Mouse (Mus musculus): ENCODE data around the gene Xrcc3. TPM values are rescaled to one million over a fixed set of nuclear protein-coding genes. Genes with fewer than 3 reads are reported as not detected.

The Xrcc3 gene
- polyA plus RNA-seq (2017; shearing (Covaris generic)), result 2.9 TPM

DNA sequence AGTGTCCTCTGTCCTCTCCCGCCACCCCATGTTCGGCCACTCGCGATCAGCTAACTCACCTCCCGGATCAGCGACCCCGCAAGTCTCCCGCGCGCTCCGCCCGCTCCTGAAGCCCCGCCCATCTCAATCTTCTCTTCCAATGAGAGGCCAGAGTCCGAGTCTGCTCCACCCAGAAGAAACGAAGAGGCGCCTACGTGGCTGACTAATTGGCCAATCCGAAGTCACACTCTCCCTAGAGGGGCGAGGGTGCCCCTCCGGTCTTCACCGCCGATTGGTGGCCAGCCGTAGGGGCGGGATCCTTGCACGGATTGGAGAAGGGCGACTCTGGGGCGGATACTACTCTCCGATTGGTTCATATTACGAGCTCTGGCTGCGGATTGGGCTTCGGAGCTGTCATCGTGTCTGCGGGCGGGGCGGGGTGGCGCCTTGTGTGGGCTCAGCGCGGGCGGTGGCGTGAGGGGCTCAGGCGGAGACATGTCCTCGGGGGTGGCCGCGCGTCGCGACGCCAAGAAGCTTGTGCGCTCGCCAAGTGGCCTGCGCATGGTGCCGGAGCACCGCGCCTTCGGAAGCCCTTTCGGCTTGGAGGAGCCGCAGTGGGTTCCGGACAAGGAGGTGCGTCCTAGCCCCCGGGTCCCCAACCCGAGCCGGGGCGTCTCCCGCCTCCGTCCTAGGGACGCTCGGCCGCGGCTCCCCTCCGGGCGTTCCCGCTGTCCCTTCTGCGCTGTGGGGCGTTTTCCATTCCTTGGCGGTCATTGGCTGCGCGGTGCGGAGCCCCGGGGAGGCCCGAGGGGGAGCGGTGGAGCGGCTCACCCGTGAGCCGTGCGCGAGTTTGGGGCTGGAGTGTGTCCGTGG lies at the start of gene Xrcc3, which contains the start of gene Zfyve21:
Gene Xrcc3, minus strand, starts transcription at position 108 of the 852 bp plus-strand sequence.
Gene Zfyve21, plus strand, starts transcription at position 405 of the 852 bp plus-strand sequence.

DNA sequence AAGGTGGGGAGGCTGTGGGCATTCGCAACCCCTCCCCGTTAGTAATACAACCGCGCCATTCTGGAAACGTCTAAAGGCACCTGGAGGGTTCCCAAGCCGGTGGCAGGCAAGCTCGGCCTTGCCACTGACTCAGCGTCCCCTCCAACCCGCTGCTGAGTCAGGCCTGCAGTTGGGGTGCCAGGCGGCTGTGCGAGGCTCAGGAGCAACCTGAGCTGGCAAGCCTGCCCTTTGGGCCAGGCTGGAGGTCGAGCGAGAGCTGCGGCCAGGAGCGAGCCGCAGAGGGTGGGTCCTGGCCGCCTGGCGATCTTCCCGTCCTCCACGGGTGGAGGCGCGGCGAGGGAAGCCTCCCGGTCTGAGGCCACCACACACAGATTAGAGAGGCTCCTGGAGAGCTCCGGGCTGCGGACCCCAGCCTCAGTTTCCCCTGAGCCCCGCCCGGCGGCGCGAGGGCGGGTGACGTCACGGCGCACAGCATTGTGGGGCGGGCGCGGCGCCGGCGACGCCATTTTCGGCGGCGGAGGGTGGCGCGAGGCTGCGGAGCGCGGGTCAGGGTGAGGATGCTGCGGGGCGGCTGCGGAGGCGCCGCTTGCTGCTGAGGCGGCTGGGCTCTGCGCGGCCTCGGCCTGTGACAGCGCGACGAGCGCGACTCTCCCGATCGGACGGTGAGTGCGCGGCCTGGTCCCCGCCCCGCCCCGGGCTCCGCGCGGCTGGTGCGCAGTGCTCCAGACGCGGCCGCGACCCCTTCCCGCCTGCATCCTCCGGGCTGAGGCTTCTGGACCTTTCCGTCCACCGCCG lies 55.1 kb downstream of the Xrcc3 start, which contains the start of gene Klc1:
Gene Klc1, plus strand, starts transcription at position 469 of the 795 bp plus-strand sequence.

Other genes with a start within 250 kb of the Xrcc3 start
- 94.7 TPM for gene Mark3, start 239.3 kb downstream of the Xrcc3 start, polyA plus RNA-seq (2017; shearing (Covaris generic))
- 44.3 TPM for gene Ckb, start 141.5 kb downstream of the Xrcc3 start, polyA plus RNA-seq (2017; shearing (Covaris generic))
- gene Trmt61a, start 135.8 kb downstream of the Xrcc3 start, polyA plus RNA-seq (2017; shearing (Covaris generic)), result 12.0 TPM
- gene Bag5, start 100.6 kb downstream of the Xrcc3 start, polyA plus RNA-seq (2017; shearing (Covaris generic)), result 45.8 TPM
- gene Apopt1, start 100.6 kb downstream of the Xrcc3 start, polyA plus RNA-seq (2017; shearing (Covaris generic)), result 31.7 TPM
- 33.2 TPM for gene Klc1, start 55.0 kb downstream of the Xrcc3 start, polyA plus RNA-seq (2017; shearing (Covaris generic))
- 4.8 TPM for gene Zfyve21, start 297 bp upstream of the Xrcc3 start, polyA plus RNA-seq (2017; shearing (Covaris generic))
- 46.5 TPM for gene Ppp1r13b, start 94.2 kb upstream of the Xrcc3 start, polyA plus RNA-seq (2017; shearing (Covaris generic))
- 141 TPM for gene Atp5mpl, start 153.1 kb upstream of the Xrcc3 start, polyA plus RNA-seq (2017; shearing (Covaris generic))
- gene Tdrd9, start 157.7 kb upstream of the Xrcc3 start, polyA plus RNA-seq (2017; shearing (Covaris generic)), result not detected
- gene Rd3l, start 167.4 kb upstream of the Xrcc3 start, polyA plus RNA-seq (2017; shearing (Covaris generic)), result not detected

Measured in effector memory CD4-positive, alpha-beta T cell, adult 5 months (primary cell).